Mouse (Mus musculus): ENCODE data around the gene Gm21987. TPM values are rescaled to one million over a fixed set of nuclear protein-coding genes. Genes with fewer than 3 reads are reported as not detected.

Gm21987 gene
- total RNA-seq, 1 experiment, result not detected

DNA sequence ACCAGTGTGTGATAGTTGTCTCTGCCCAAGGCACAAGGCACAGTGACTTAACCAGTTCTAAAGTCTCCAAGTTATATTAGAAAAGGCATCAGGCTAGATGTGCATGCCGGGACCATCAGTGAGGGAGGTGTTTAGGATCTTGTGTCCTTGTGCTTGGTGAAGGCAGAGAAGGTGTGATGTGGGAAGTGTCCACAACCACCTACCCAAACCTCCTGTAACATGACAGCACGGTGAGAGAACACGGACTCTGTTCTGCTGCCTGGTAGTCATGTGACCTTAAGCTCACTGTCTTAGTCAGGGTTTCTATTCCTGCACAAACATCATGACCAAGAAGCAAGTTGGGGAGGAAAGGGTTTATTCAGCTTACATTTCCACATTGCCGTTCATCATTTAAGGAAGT lies 19.4 kb downstream of the Gm21987 start:
- Histone ChIP-seq H3K27ac (ENCODE audit: insufficient read depth, low read depth, low read length, poor library complexity, severe bottlenecking) (no peak overlapping the region), H3K9me3 (ENCODE audit: control insufficient read depth, insufficient read depth, low read depth, low read length) (no peaks in the 10 kb centered on the region), H3K9ac (ENCODE audit: insufficient read depth, low read depth, low read length, poor library complexity, severe bottlenecking) (no peak overlapping the region), H3K4me1 (ENCODE audit: control insufficient read depth in 2 of 2, insufficient read depth in 2 of 2, low read length in 2 of 2, poor library complexity in 1 of 2) (peaks cover 0 to 2% of the 10 kb centered on the region in 2 experiments; a peak in 1 of 4 replicates), H3K4me3 (ENCODE audit: insufficient read depth in 1 of 2, low read depth in 1 of 2, low read length in 2 of 2, poor library complexity in 1 of 2, severe bottlenecking in 1 of 2) (no peak overlapping the region), H3K36me3 (ENCODE audit: control insufficient read depth, insufficient read depth, low read length, poor library complexity, severe bottlenecking) (no peaks in the 10 kb centered on the region)
- no peak for DNase-seq (ENCODE audit: low read depth, low spot score)
- no peak for TF ChIP-seq MAFK (IDR thresholded peaks at IDR 0.05; ENCODE audit: insufficient read depth, low read depth, low read length)
- TF ChIP-seq ZC3H11A (IDR thresholded peaks at IDR 0.05; ENCODE audit: borderline replicate concordance, low read depth, low read length), result no peak
- TF ChIP-seq CHD2 (IDR thresholded peaks at IDR 0.05; ENCODE audit: low read depth, low read length), result no peak
- TF ChIP-seq ZNF384 (IDR thresholded peaks at IDR 0.05; ENCODE audit: low read depth, low read length), result no peak
- TF ChIP-seq HCFC1 (IDR thresholded peaks at IDR 0.05; ENCODE audit: borderline replicate concordance, insufficient read depth, low read length), result no peak
- in situ Hi-C loops (cut with MboI; ENCODE audit: low sequenced_read_pairs in 2 of 2, unreplicated experiment in 2 of 2), result no loop called here

DNA sequence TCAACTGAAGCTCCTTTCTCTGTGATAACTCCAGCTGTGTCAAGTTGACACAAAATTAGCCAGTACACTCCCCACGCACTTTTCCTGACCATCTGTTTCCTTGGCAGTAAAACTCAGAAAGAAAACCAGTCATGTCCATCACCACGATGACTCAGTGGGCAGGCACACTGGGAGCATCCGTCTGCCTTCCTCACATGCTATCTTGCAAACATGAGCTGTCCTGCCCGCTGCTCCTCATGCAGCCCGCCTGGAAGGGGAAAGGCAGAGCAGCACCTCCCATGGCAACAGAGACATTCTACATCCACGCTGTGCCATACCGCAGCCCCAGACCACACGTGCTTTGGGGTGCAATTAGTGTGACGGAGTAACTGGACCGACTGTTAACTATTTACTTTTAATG lies 21.5 kb downstream of the Gm21987 start:
- Histone ChIP-seq H3K36me3 (ENCODE audit: control insufficient read depth, insufficient read depth, low read length, poor library complexity, severe bottlenecking) (no peaks in the 10 kb centered on the region), H3K9ac (ENCODE audit: insufficient read depth, low read depth, low read length, poor library complexity, severe bottlenecking) (no peak overlapping the region), H3K4me1 (ENCODE audit: control insufficient read depth in 2 of 2, insufficient read depth in 2 of 2, low read length in 2 of 2, poor library complexity in 1 of 2) (peaks cover 0 to 2% of the 10 kb centered on the region in 2 experiments; a peak in 1 of 4 replicates), H3K9me3 (ENCODE audit: control insufficient read depth, insufficient read depth, low read depth, low read length) (no peaks in the 10 kb centered on the region), H3K27ac (ENCODE audit: insufficient read depth, low read depth, low read length, poor library complexity, severe bottlenecking) (no peak overlapping the region), H3K4me3 (ENCODE audit: insufficient read depth in 1 of 2, low read depth in 1 of 2, low read length in 2 of 2, poor library complexity in 1 of 2, severe bottlenecking in 1 of 2) (no peak overlapping the region)
- no peak for TF ChIP-seq ZC3H11A (IDR thresholded peaks at IDR 0.05; ENCODE audit: borderline replicate concordance, low read depth, low read length)
- no peak for TF ChIP-seq ZNF384 (IDR thresholded peaks at IDR 0.05; ENCODE audit: low read depth, low read length)
- no peak for TF ChIP-seq HCFC1 (IDR thresholded peaks at IDR 0.05; ENCODE audit: borderline replicate concordance, insufficient read depth, low read length)
- TF ChIP-seq CHD2 (IDR thresholded peaks at IDR 0.05; ENCODE audit: low read depth, low read length), result no peak
- TF ChIP-seq MAFK (IDR thresholded peaks at IDR 0.05; ENCODE audit: insufficient read depth, low read depth, low read length), result no peak
- in situ Hi-C loops (cut with MboI; ENCODE audit: low sequenced_read_pairs in 2 of 2, unreplicated experiment in 2 of 2), result no loop called here
- DNase-seq (ENCODE audit: low read depth, low spot score), result no peak

DNA sequence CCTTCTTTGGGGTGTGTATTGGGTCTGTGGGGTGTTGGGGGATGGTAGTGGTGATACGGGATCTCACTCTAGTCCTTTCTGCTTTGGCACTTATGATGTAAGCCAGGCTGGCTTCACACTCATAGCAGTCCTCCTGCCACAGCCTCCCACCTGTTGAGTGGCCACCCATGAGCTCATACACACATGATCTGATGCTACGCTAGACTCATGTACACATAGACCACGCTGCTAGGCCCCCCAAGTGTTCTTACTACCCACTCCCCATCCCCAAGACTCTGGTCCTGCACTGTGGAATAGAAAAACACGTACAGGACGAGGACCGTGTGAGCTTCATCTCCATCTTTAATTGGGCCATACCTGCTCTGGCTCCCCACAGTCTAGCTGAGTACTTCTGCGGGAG lies 22.2 kb downstream of the Gm21987 start:
- Histone ChIP-seq H3K9me3 (ENCODE audit: control insufficient read depth, insufficient read depth, low read depth, low read length) (no peaks in the 10 kb centered on the region), H3K27ac (ENCODE audit: insufficient read depth, low read depth, low read length, poor library complexity, severe bottlenecking) (no peak overlapping the region), H3K36me3 (ENCODE audit: control insufficient read depth, insufficient read depth, low read length, poor library complexity, severe bottlenecking) (no peaks in the 10 kb centered on the region), H3K9ac (ENCODE audit: insufficient read depth, low read depth, low read length, poor library complexity, severe bottlenecking) (no peak overlapping the region), H3K4me1 (ENCODE audit: control insufficient read depth in 2 of 2, insufficient read depth in 2 of 2, low read length in 2 of 2, poor library complexity in 1 of 2) (peaks cover 2 to 7% of the 10 kb centered on the region in 2 experiments; a peak in 1 of 4 replicates), H3K4me3 (ENCODE audit: insufficient read depth in 1 of 2, low read depth in 1 of 2, low read length in 2 of 2, poor library complexity in 1 of 2, severe bottlenecking in 1 of 2) (no peak overlapping the region)
- no peak for DNase-seq (ENCODE audit: low read depth, low spot score)
- in situ Hi-C loops (cut with MboI; ENCODE audit: low sequenced_read_pairs in 2 of 2, unreplicated experiment in 2 of 2), result no loop called here
- TF ChIP-seq MAFK (IDR thresholded peaks at IDR 0.05; ENCODE audit: insufficient read depth, low read depth, low read length) (no peak), ZC3H11A (IDR thresholded peaks at IDR 0.05; ENCODE audit: borderline replicate concordance, low read depth, low read length) (no peak)

DNA sequence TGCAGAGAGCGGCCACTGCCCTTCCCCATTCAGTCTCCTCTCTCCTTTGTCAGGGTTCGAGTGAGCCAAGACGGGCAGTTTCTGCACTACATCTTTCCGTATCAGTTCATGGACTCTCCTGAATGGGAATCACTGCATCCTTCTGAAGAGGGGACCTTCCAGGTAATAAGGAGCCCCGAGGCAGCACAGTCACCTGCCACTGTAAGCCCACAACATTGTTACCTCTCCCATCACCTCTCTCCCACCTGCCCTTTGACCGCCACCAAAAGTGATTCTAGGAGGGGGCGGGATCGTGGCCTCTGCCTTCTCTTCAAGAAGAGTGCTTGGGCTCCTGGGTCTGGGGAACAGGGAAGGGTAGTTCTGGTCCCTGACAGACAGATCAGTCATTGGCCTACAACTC lies 22.6 kb downstream of the Gm21987 start:
- Histone ChIP-seq H3K9ac (ENCODE audit: insufficient read depth, low read depth, low read length, poor library complexity, severe bottlenecking) (no peak overlapping the region), H3K27ac (ENCODE audit: insufficient read depth, low read depth, low read length, poor library complexity, severe bottlenecking) (no peak overlapping the region), H3K4me1 (ENCODE audit: control insufficient read depth in 2 of 2, insufficient read depth in 2 of 2, low read length in 2 of 2, poor library complexity in 1 of 2) (peaks cover 2 to 8% of the 10 kb centered on the region in 2 experiments; a peak in 1 of 4 replicates), H3K36me3 (ENCODE audit: control insufficient read depth, insufficient read depth, low read length, poor library complexity, severe bottlenecking) (no peaks in the 10 kb centered on the region), H3K9me3 (ENCODE audit: control insufficient read depth, insufficient read depth, low read depth, low read length) (no peaks in the 10 kb centered on the region), H3K4me3 (ENCODE audit: insufficient read depth in 1 of 2, low read depth in 1 of 2, low read length in 2 of 2, poor library complexity in 1 of 2, severe bottlenecking in 1 of 2) (no peak overlapping the region)
- TF ChIP-seq HCFC1 (IDR thresholded peaks at IDR 0.05; ENCODE audit: borderline replicate concordance, insufficient read depth, low read length), result no peak
- no peak for TF ChIP-seq ZNF384 (IDR thresholded peaks at IDR 0.05; ENCODE audit: low read depth, low read length)
- no peak for TF ChIP-seq ZC3H11A (IDR thresholded peaks at IDR 0.05; ENCODE audit: borderline replicate concordance, low read depth, low read length)
- no peak for TF ChIP-seq MAFK (IDR thresholded peaks at IDR 0.05; ENCODE audit: insufficient read depth, low read depth, low read length)
- no peak for TF ChIP-seq CHD2 (IDR thresholded peaks at IDR 0.05; ENCODE audit: low read depth, low read length)
- in situ Hi-C loops (cut with MboI; ENCODE audit: low sequenced_read_pairs in 2 of 2, unreplicated experiment in 2 of 2), result no loop called here
- DNase-seq (ENCODE audit: low read depth, low spot score), result no peak

DNA sequence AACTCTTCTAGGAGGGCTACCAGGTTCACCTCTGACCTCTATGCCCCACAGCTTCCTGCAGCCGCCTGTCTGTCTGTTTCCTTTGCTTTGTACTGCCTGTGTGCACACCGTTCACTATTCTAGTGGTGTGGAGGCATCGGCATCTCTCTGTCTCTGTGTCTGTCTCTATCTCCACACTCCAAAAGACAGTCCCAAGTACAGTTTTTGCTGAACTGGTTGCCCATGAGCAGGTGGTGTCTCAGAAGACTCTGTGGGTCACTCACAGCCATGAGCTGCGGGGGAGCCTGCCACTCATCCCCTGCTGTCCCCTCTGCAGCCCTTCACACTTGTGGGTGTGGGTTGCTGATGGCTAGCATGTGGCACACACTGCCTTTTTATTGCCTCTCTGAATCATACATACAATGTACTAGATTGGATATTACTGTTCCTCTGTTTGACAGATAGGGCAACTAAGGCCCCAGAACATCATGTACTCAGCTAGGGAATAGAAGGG lies 23.2 kb downstream of the Gm21987 start:
- peaks cover 2 to 8% of the 10 kb centered on the region in 2 experiments; a peak in 1 of 4 replicates for H3K4me1 ChIP-seq (ENCODE audit: control insufficient read depth in 2 of 2, insufficient read depth in 2 of 2, low read length in 2 of 2, poor library complexity in 1 of 2)

More for the DNA sequence above, 23.2 kb downstream of the Gm21987 start:
- in situ Hi-C loops (cut with MboI; ENCODE audit: low sequenced_read_pairs in 2 of 2, unreplicated experiment in 2 of 2), result no loop called here
- no peak overlapping the region for H3K4me3 ChIP-seq (ENCODE audit: insufficient read depth in 1 of 2, low read depth in 1 of 2, low read length in 2 of 2, poor library complexity in 1 of 2, severe bottlenecking in 1 of 2)
- H3K9me3 ChIP-seq (ENCODE audit: control insufficient read depth, insufficient read depth, low read depth, low read length), result no peaks in the 10 kb centered on the region
- no peaks in the 10 kb centered on the region for H3K36me3 ChIP-seq (ENCODE audit: control insufficient read depth, insufficient read depth, low read length, poor library complexity, severe bottlenecking)
- H3K27ac ChIP-seq (ENCODE audit: insufficient read depth, low read depth, low read length, poor library complexity, severe bottlenecking), result no peak overlapping the region
- H3K9ac ChIP-seq (ENCODE audit: insufficient read depth, low read depth, low read length, poor library complexity, severe bottlenecking), result no peak overlapping the region
- no peak for TF ChIP-seq ZNF384 (IDR thresholded peaks at IDR 0.05; ENCODE audit: low read depth, low read length)
- no peak for TF ChIP-seq MAFK (IDR thresholded peaks at IDR 0.05; ENCODE audit: insufficient read depth, low read depth, low read length)
- TF ChIP-seq ZC3H11A (IDR thresholded peaks at IDR 0.05; ENCODE audit: borderline replicate concordance, low read depth, low read length), result no peak
- no peak for TF ChIP-seq CHD2 (IDR thresholded peaks at IDR 0.05; ENCODE audit: low read depth, low read length)
- no peak for TF ChIP-seq HCFC1 (IDR thresholded peaks at IDR 0.05; ENCODE audit: borderline replicate concordance, insufficient read depth, low read length)
- DNase-seq (ENCODE audit: low read depth, low spot score), result no peak

Measured in ES-E14 (cell line).